Mouse (Mus musculus) forebrain, embryonic 16.5 days (tissue): Measurements from ENCODE around the gene Mettl8. TPM values are rescaled to one million over a fixed set of nuclear protein-coding genes. Genes with fewer than 3 reads are reported as not detected.

Source experiments
- ATAC-seq: fragments of 200-750 bp; cut with Nextera tagmentation; 2 replicates; pipeline ENCODE4 v1.8.0; 2017; ENCODE audit warnings: mild to moderate bottlenecking, moderate library complexity
- H3K27ac ChIP-seq: fragments of 300-500 bp; sonication (generic); 2 replicates; pipeline ENCODE4 v1.5.1; 2014; ENCODE audit warnings: low read length, control low read depth
- H3K27me3 ChIP-seq: fragments of 300-500 bp; sonication (generic); replicated peaks from 2 replicates; pipeline ENCODE4 v1.6.1; 2014; ENCODE audit warnings: low read length; ENCODE audit not compliant: control insufficient read depth, insufficient read depth
- H3K36me3 ChIP-seq: fragments of 300-500 bp; sonication (generic); 2 replicates; pipeline ENCODE4 v1.6.1; 2014; ENCODE audit not compliant: control insufficient read depth, insufficient read depth
- H3K4me1 ChIP-seq: fragments of 300-500 bp; sonication (generic); replicated peaks from 2 replicates; pipeline ENCODE4 v1.6.1; 2014; ENCODE audit warnings: low read length; ENCODE audit not compliant: control insufficient read depth, insufficient read depth
- H3K4me2 ChIP-seq: fragments of 300-500 bp; sonication (generic); 2 replicates; pipeline ENCODE4 v1.6.1; 2014; ENCODE audit warnings: mild to moderate bottlenecking, low read length, control low read depth
- H3K4me3 ChIP-seq: fragments of 300-500 bp; sonication (generic); replicated peaks from 2 replicates; pipeline ENCODE4 v1.5.1; 2014; ENCODE audit warnings: mild to moderate bottlenecking, low read length, control low read depth
- H3K9ac ChIP-seq: fragments of 300-500 bp; sonication (generic); replicated peaks from 2 replicates; pipeline ENCODE4 v1.6.1; 2014; ENCODE audit warnings: low read depth, low read length, control low read depth
- H3K9me3 ChIP-seq: fragments of 300-500 bp; sonication (generic); 2 replicates; pipeline ENCODE4 v1.6.1; 2016; ENCODE audit warnings: low read length; ENCODE audit not compliant: control insufficient read depth
- WGBS: fragments of 180-500 bp; shearing (Covaris S2); extraction: QIAGEN DNeasy Blood & Tissue Kit; methylation state at CpG from one replicate; pipeline ENCODE4 v1.1.7; 2014; 5-methylcytosine and 5-hydroxymethylcytosine counted together
- polyA plus RNA-seq: library from polyadenylated mRNA; unstranded; fragments of >200 nt; fragmentation: Nextera tagmentation; extraction: Ambion mirVana; gene quantifications from 2 replicates; pipeline ENCODE4 v1.2.1, GENCODE M21; 2015

Mettl8 gene
- polyA plus RNA-seq, 1 experiment from 2014 or later: 15.3 TPM

DNA sequence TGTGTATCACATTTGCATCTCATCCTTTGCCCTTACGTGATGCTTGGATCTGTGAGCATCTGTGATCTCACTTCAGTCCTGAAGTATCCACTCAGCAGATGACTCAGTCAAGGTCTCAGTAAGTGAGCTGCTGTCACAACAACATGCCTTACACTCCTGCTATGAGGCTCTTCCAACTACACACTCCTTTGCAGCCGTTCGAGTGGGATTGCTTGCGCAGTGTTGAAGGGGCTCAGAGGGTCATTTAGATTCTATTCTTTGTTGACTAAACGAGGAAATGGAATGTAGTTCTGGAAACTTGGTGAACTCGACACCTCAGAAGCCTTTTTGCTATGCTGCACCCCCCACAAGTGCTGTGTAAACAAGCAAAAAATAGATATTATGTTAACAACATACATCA is 9.2 kb downstream of the Mettl8 start:
- H3K4me3 ChIP-seq: no peak overlapping the region
- no peaks in the 10 kb centered on the region for H3K27me3 ChIP-seq
- H3K27ac ChIP-seq: no peak overlapping the region
- WGBS: 65% methylated on average over 6 of the region's 6 CpGs
- no peak overlapping the region for H3K4me2 ChIP-seq
- no peaks in the 10 kb centered on the region for H3K9me3 ChIP-seq
- no peak for ATAC-seq
- no peaks in the 10 kb centered on the region for H3K4me1 ChIP-seq
- no peaks in the 10 kb centered on the region for H3K36me3 ChIP-seq
- H3K9ac ChIP-seq: no peak overlapping the region

GRCm38 (mm10) chr2:71039522-71040121 is 15.8 kb downstream of the Mettl8 start:
- Histone ChIP-seq H3K9me3 (no peaks in the 10 kb centered on the region), H3K27me3 (no peaks in the 10 kb centered on the region), H3K4me1 (peaks cover 13% of the 10 kb centered on the region), H3K9ac (no peak overlapping the region), H3K4me2 (peak overlapping the region; percentile 21), H3K4me3 (no peak overlapping the region), H3K36me3 (no peaks in the 10 kb centered on the region), H3K27ac (no peak overlapping the region)
- 39% methylated on average over 11 of the region's 11 CpGs for WGBS
- ATAC-seq: peak; percentile 93

GRCm38 (mm10) chr2:71037447-71037846 is 17.9 kb downstream of the Mettl8 start:
- H3K9ac ChIP-seq: no peak overlapping the region
- 82% methylated on average over 6 of the region's 6 CpGs for WGBS
- no peak for ATAC-seq

DNA sequence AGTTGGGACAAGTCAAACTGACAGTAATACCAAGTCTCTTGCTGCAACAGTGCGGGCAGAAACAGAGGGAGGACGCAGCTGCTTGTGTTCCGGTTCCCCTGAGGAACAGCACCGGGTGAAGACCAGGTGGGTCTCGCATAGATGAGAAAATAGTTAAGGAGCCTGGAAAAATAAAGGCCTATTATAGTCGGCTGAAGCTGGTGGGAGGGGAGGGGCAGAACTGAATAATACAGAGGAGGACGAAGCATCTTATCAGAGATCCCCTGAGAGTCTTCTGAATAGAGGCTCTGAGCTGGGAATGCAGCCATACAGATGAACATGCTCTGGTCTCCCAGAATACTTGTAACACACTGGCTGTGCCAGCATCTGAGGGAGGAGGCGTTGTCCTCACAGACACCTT is 21.4 kb downstream of the Mettl8 start:
- Histone ChIP-seq H3K9me3 (no peaks in the 10 kb centered on the region), H3K36me3 (no peaks in the 10 kb centered on the region), H3K4me2 (no peak overlapping the region), H3K4me1 (peaks cover 30% of the 10 kb centered on the region), H3K27ac (no peak overlapping the region; the same call in 1 of the 2 replicates), H3K4me3 (no peak overlapping the region), H3K27me3 (no peaks in the 10 kb centered on the region), H3K9ac (no peak overlapping the region)
- ATAC-seq: no peak
- 45% methylated on average over 8 of the region's 8 CpGs for WGBS

More at GRCm38 (mm10) chr2:71037447-71037846, 17.9 kb downstream of the Mettl8 start:
- H3K4me3 ChIP-seq: no peak overlapping the region
- no peaks in the 10 kb centered on the region for H3K27me3 ChIP-seq
- H3K36me3 ChIP-seq: no peaks in the 10 kb centered on the region
- no peak overlapping the region for H3K4me2 ChIP-seq
- no peaks in the 10 kb centered on the region for H3K9me3 ChIP-seq
- H3K4me1 ChIP-seq: peaks cover 29% of the 10 kb centered on the region
- H3K27ac ChIP-seq: no peak overlapping the region

DNA sequence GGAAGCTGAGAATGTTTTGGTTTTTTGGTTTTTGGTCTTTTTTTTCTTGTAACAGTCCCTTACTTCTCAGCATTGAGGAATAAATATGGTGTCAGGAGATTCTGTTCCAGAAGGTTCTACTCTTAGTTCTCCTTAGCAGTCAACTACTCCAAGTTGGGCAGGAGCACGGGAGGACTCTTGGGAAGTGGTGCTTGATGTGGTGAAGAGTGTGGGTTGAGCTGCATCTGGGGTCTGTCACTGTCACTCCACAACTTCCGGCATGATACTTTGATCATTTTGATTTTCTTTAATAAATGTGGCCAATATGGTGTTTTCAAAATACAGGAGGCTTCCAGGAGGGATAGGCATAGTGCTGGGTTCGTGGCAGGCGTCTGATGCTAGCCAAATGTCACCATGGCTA is 22.4 kb downstream of the Mettl8 start:
- H3K36me3 ChIP-seq: no peaks in the 10 kb centered on the region
- H3K27me3 ChIP-seq: no peaks in the 10 kb centered on the region
- no peak overlapping the region for H3K9ac ChIP-seq
- no peak overlapping the region for H3K4me3 ChIP-seq
- no peak overlapping the region for H3K27ac ChIP-seq
- no peak overlapping the region for H3K4me2 ChIP-seq
- no peak for ATAC-seq
- 94% methylated on average over 4 of the region's 4 CpGs for WGBS
- H3K9me3 ChIP-seq: no peaks in the 10 kb centered on the region
- H3K4me1 ChIP-seq: peaks cover 30% of the 10 kb centered on the region

GRCm38 (mm10) chr2:71031973-71032794 is 23.2 kb downstream of the Mettl8 start:
- no peak overlapping the region for H3K9ac ChIP-seq
- 43% methylated on average over 18 of the region's 18 CpGs for WGBS
- no peaks in the 10 kb centered on the region for H3K27me3 ChIP-seq
- H3K4me3 ChIP-seq: no peak overlapping the region
- no peaks in the 10 kb centered on the region for H3K36me3 ChIP-seq
- ATAC-seq: peak; percentile 69
- peak overlapping the region; percentile 26; the same call in 1 of the 2 replicates for H3K4me2 ChIP-seq
- no peaks in the 10 kb centered on the region for H3K9me3 ChIP-seq
- peaks cover 30% of the 10 kb centered on the region for H3K4me1 ChIP-seq
- H3K27ac ChIP-seq: peak overlapping the region; percentile 34; the same call in 1 of the 2 replicates

DNA sequence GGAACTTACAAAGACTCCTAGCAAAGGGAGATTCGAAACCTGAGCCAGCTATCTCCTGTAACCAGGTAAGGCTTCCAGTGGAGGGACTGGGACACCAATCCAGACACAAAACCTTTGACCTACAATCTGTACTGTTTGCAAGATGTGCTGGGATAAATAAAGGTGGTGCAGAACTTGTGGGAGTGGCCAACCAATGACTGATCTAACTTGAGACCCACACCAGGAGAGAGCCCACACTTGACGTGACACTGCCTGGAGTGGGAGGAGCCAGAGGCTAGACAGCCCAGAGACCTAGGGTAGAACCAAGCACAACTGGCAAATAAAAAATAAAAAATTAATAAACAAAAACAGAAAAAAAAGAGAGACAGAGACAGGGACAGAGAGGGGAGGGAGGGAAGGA is 24.7 kb downstream of the Mettl8 start:
- Histone ChIP-seq H3K27me3 (no peaks in the 10 kb centered on the region), H3K27ac (no peak overlapping the region), H3K4me3 (no peak overlapping the region), H3K4me2 (no peak overlapping the region), H3K9ac (no peak overlapping the region), H3K4me1 (peaks cover 33% of the 10 kb centered on the region), H3K36me3 (no peaks in the 10 kb centered on the region), H3K9me3 (no peaks in the 10 kb centered on the region)
- no peak for ATAC-seq
- WGBS: 81% methylated on average over 2 of the region's 2 CpGs

GRCm38 (mm10) chr2:71027631-71028030 is 27.8 kb downstream of the Mettl8 start:
- H3K27ac ChIP-seq: no peak overlapping the region
- peaks cover 10% of the 10 kb centered on the region; the same call in 1 of the 2 replicates for H3K4me1 ChIP-seq
- H3K9me3 ChIP-seq: no peaks in the 10 kb centered on the region
- H3K36me3 ChIP-seq: no peaks in the 10 kb centered on the region
- no peak overlapping the region for H3K9ac ChIP-seq
- 97% methylated on average over 9 of the region's 9 CpGs for WGBS
- no peaks in the 10 kb centered on the region for H3K27me3 ChIP-seq
- H3K4me2 ChIP-seq: no peak overlapping the region
- no peak overlapping the region for H3K4me3 ChIP-seq
- no peak for ATAC-seq

DNA sequence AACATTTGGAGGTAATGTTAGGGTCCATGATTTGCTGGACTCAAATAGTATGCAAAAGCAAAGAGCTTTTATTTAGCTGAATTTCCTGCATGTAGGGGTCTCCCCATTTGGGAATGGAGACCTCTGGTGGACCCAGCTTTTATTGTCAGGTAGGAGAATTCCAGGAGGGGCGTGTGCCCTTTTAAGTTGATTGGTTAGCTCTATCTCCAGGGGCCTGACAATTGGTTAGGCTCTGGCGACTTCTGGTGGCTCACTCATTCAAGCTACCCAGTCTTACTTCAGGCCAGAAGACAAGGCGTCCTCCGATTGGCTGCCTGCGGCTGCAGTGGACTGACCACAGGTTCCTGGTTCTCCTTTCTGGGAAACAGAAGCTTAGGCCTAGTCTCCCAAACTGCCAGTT is 28.6 kb downstream of the Mettl8 start:
- Histone ChIP-seq H3K9me3 (no peaks in the 10 kb centered on the region), H3K27ac (no peak overlapping the region), H3K9ac (no peak overlapping the region), H3K27me3 (no peaks in the 10 kb centered on the region), H3K4me3 (no peak overlapping the region), H3K36me3 (no peaks in the 10 kb centered on the region), H3K4me2 (no peak overlapping the region), H3K4me1 (peaks cover 7% of the 10 kb centered on the region)
- peak; percentile 38; the same call in 1 of the 2 replicates for ATAC-seq
- WGBS: 44% methylated on average over 5 of the region's 5 CpGs
